Mouse (Mus musculus): ENCODE results near the gene Igflr1. TPM values are rescaled to one million over a fixed set of nuclear protein-coding genes. Genes with fewer than 3 reads are reported as not detected.

Gene Igflr1
- polyA plus RNA-seq (2015; fragmentation: Nextera tagmentation; extraction: Ambion mirVana): 2.2 and 2.9 TPM in 2 replicates

DNA sequence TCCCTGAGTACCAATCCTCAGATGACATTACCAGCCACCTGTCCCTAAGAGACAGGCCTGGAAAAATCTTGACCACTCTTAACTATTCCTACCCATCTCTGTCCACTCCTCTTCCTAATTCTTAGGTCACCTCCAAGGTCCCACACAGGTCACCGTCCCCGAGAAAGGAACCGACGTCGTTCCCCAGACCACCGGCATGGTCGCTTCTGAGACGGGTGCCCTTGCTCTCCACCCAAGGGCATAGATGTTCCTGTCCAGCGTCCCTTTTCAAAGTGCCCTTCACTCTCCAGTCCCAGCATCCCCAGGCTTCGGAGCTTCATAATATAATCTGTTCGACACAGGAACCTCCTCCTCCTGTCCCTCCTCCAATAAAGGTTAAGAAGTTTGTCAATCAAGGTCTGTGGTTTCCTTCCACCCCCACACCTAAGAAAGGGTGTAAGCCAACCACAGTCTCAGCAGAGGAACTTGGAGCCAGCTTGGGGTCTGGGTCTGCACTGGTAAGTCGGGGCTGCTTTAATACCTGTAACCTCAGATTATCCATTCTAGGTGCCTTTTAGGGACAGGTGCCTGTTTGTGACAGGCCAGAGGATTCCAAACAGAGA lies at the start of gene Igflr1:
Gene Igflr1, plus strand, starts transcription at position 458 of the 602 bp plus-strand sequence.
- Histone ChIP-seq H3K4me2 (replicated peaks) (peak within 1 kb of the TSS; percentile 59; the same call in 1 of the 2 replicates), H3K27ac (no peak within 1 kb of the TSS), H3K9me3 (no peaks in the 10 kb centered on the region), H3K9ac (no peak within 1 kb of the TSS), H3K4me1 (replicated peaks) (peaks cover 11% of the 10 kb centered on the region; the same call in 1 of the 2 replicates), H3K27me3 (replicated peaks) (no peaks in the 10 kb centered on the region), H3K36me3 (peaks cover 36% of the 10 kb centered on the region), H3K4me3 (replicated peaks) (0 out of 2 replicates have a peak within 1 kb of the TSS, but pooled peaks have one; percentile 67)
- no peak for ATAC-seq
- WGBS: 96% methylated on average over 12 of the region's 12 CpGs

DNA sequence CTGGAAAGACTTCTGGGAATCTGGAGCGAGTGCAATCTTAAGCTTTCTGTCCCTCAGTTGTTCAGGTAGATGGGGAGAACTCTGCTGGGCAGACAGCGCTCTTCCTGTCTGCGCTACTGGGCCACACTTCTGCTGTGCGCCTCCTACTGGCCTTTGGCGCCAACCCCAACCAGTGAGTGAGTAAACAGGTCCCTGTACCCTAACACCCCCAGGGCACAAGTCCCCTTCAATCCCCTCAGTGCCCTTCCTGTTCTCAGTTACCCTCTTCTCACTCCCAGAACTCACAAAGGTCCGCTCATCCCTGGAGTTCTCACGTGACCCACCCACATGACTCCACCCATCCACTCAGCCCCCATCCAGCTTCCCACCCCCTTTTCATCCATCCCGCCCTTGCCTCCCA lies 46.9 kb upstream of the Igflr1 start:
- WGBS: 45% methylated on average over 8 of the region's 8 CpGs

DNA sequence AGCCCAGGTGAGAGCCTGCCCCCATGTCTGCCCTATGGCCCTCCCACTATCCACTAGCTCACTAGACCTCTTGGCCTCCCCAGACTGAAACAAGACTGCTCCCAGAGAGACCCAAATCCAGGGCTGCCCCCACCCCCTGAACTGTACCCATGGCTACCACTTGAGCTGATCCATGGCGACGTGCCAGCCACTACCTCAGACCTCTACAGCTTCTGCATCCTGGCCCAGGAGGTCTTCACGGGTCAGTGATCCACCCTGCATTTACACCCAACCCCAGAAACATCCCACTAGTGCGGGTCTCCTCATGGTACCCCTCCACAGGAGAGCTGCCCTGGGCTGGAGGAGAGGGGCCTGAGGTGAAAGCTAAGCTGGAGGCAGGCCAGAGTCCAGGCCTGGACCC lies 44.8 kb upstream of the Igflr1 start:
- H3K9ac ChIP-seq: no peak overlapping the region
- no peaks in the 10 kb centered on the region for H3K9me3 ChIP-seq
- H3K4me3 ChIP-seq (replicated peaks): no peak overlapping the region
- WGBS: 77% methylated on average over 4 of the region's 4 CpGs
- no peaks in the 10 kb centered on the region for H3K4me1 ChIP-seq (replicated peaks)
- no peak overlapping the region for H3K27ac ChIP-seq
- H3K27me3 ChIP-seq (replicated peaks): no peaks in the 10 kb centered on the region
- no peak overlapping the region for H3K4me2 ChIP-seq (replicated peaks)
- 0 out of 2 replicates have a peak, but pooled peaks cover 3% of the 10 kb centered on the region for H3K36me3 ChIP-seq
- ATAC-seq: no peak

More for the DNA sequence above, 46.9 kb upstream of the Igflr1 start:
- Histone ChIP-seq H3K4me1 (replicated peaks) (no peaks in the 10 kb centered on the region), H3K36me3 (no peaks in the 10 kb centered on the region), H3K4me3 (replicated peaks) (no peak overlapping the region), H3K9ac (no peak overlapping the region), H3K27ac (no peak overlapping the region), H3K4me2 (replicated peaks) (no peak overlapping the region), H3K9me3 (no peaks in the 10 kb centered on the region), H3K27me3 (replicated peaks) (no peaks in the 10 kb centered on the region)
- no peak for ATAC-seq

GRCm38 (mm10) chr7:30520856-30521255 lies 44.4 kb upstream of the Igflr1 start:
- Histone ChIP-seq H3K36me3 (0 out of 2 replicates have a peak, but pooled peaks cover 3% of the 10 kb centered on the region), H3K9ac (no peak overlapping the region), H3K9me3 (no peaks in the 10 kb centered on the region), H3K4me1 (replicated peaks) (peaks cover 2% of the 10 kb centered on the region), H3K27ac (no peak overlapping the region), H3K4me2 (replicated peaks) (no peak overlapping the region), H3K27me3 (replicated peaks) (no peaks in the 10 kb centered on the region), H3K4me3 (replicated peaks) (no peak overlapping the region)
- WGBS: 78% methylated on average over 5 of the region's 5 CpGs
- ATAC-seq: no peak

DNA sequence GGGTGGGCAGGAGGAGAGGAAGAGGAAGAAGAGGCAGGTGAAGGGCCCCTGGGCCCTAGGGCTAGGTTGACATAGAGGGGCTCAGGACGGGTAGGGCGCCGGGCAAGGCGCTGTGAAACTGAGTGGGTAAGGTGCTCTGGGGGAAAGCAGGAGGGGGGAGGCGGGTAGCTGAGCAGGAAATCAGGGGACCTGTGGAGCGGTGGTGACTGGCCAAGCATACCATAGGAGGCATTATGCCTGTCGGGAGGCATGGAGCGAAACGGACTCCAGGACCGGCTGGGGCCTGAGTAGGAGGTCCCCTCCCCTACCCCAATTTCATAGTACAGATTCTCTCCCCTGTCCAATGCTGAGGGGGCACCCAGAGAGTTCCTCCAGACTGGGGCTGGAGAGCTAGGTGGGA lies 42.4 kb upstream of the Igflr1 start:
- no peak for ATAC-seq
- no peaks in the 10 kb centered on the region for H3K9me3 ChIP-seq
- WGBS: 90% methylated on average over 10 of the region's 10 CpGs
- H3K4me1 ChIP-seq (replicated peaks): peaks cover 12% of the 10 kb centered on the region
- no peak overlapping the region for H3K4me2 ChIP-seq (replicated peaks)
- no peak overlapping the region for H3K27ac ChIP-seq
- no peak overlapping the region for H3K9ac ChIP-seq
- no peak overlapping the region for H3K4me3 ChIP-seq (replicated peaks)
- no peaks in the 10 kb centered on the region for H3K27me3 ChIP-seq (replicated peaks)
- H3K36me3 ChIP-seq: 0 out of 2 replicates have a peak, but pooled peaks cover 3% of the 10 kb centered on the region

- Histone ChIP-seq H3K4me3 (replicated peaks) (no peak overlapping the region), H3K36me3 (peaks cover 11% of the 10 kb centered on the region; the same call in 1 of the 2 replicates), H3K4me2 (replicated peaks) (no peak overlapping the region), H3K27me3 (replicated peaks) (no peaks in the 10 kb centered on the region), H3K9me3 (no peaks in the 10 kb centered on the region), H3K9ac (no peak overlapping the region), H3K4me1 (replicated peaks) (peaks cover 12% of the 10 kb centered on the region), H3K27ac (no peak overlapping the region)
- WGBS: 86% methylated on average over 6 of the region's 6 CpGs
- no peak for ATAC-seq
These were observed 40.7 kb upstream of the Igflr1 start for GRCm38 (mm10) chr7:30524487-30524886.

GRCm38 (mm10) chr7:30525954-30526353 lies 39.3 kb upstream of the Igflr1 start:
- peak overlapping the region; percentile 32; the same call in 1 of the 2 replicates for H3K9ac ChIP-seq
- peaks cover 12% of the 10 kb centered on the region for H3K4me1 ChIP-seq (replicated peaks)
- peak; percentile 71 for ATAC-seq
- H3K27ac ChIP-seq: peak overlapping the region; percentile 33; the same call in 1 of the 2 replicates
- H3K4me2 ChIP-seq (replicated peaks): peak overlapping the region; percentile 44
- H3K36me3 ChIP-seq: peaks cover 19% of the 10 kb centered on the region; the same call in 1 of the 2 replicates
- peak overlapping the region; percentile 15 for H3K4me3 ChIP-seq (replicated peaks)
- no peaks in the 10 kb centered on the region for H3K27me3 ChIP-seq (replicated peaks)
- H3K9me3 ChIP-seq: no peaks in the 10 kb centered on the region
- WGBS: 21% methylated on average over 10 of the region's 10 CpGs

- Histone ChIP-seq H3K9ac (peak overlapping the region; percentile 32; the same call in 1 of the 2 replicates), H3K27ac (0 out of 2 replicates have a peak overlapping the region, but pooled peaks have one; percentile 33), H3K4me2 (replicated peaks) (peak overlapping the region; percentile 44), H3K36me3 (peaks cover 22% of the 10 kb centered on the region), H3K27me3 (replicated peaks) (no peaks in the 10 kb centered on the region), H3K4me1 (replicated peaks) (peaks cover 12% of the 10 kb centered on the region), H3K4me3 (replicated peaks) (peak overlapping the region; percentile 15), H3K9me3 (no peaks in the 10 kb centered on the region)
- 28% methylated on average over 17 of the region's 17 CpGs for WGBS
- ATAC-seq: peak; percentile 5; the same call in 1 of the 2 replicates
These were observed 38.8 kb upstream of the Igflr1 start for GRCm38 (mm10) chr7:30526399-30526798.

DNA sequence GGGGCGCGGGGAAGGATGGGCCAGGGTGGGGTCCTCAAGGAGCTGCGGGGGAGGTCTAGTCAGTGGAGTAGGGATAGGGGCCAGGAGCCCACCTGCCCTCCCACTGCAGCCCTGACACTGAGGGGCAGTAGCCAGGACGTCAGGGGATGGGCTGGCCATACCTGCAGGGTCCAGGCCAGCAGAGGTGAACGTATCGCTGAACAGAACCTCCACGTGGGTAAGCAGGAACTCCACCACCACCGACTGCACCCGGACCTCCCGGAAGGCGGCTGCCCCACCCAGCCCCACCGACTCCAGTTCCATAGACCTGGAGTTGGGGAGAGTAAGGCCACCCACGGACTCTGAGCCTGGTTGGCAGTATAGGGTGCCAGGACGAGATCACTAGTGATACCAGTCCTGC lies 38.2 kb upstream of the Igflr1 start:
- Histone ChIP-seq H3K9ac (no peak overlapping the region), H3K27ac (no peak overlapping the region)

GRCm38 (mm10) chr7:30531291-30531815 lies 33.9 kb upstream of the Igflr1 start:
- Histone ChIP-seq H3K4me1 (replicated peaks) (peaks cover 21% of the 10 kb centered on the region), H3K36me3 (peaks cover 20% of the 10 kb centered on the region), H3K27me3 (replicated peaks) (no peaks in the 10 kb centered on the region), H3K4me2 (replicated peaks) (0 out of 2 replicates have a peak overlapping the region, but pooled peaks have one; percentile 19), H3K27ac (no peak overlapping the region), H3K9ac (no peak overlapping the region), H3K9me3 (no peaks in the 10 kb centered on the region), H3K4me3 (replicated peaks) (no peak overlapping the region)
- no peak for ATAC-seq
- 77% methylated on average over 9 of the region's 9 CpGs for WGBS

More for the DNA sequence above, 38.2 kb upstream of the Igflr1 start:
- ATAC-seq: no peak
- Histone ChIP-seq H3K27me3 (replicated peaks) (no peaks in the 10 kb centered on the region), H3K4me2 (replicated peaks) (peak overlapping the region; percentile 44), H3K36me3 (peaks cover 23% of the 10 kb centered on the region), H3K4me1 (replicated peaks) (peaks cover 12% of the 10 kb centered on the region), H3K4me3 (replicated peaks) (no peak overlapping the region), H3K9me3 (no peaks in the 10 kb centered on the region)
- 76% methylated on average over 14 of the region's 14 CpGs for WGBS

- no peak for ATAC-seq
- no peak overlapping the region for H3K4me3 ChIP-seq (replicated peaks)
- H3K4me2 ChIP-seq (replicated peaks): peak overlapping the region; percentile 94
- 35% methylated on average over 8 of the region's 8 CpGs for WGBS
- peaks cover 15% of the 10 kb centered on the region for H3K4me1 ChIP-seq (replicated peaks)
- no peaks in the 10 kb centered on the region for H3K9me3 ChIP-seq
- H3K27me3 ChIP-seq (replicated peaks): no peaks in the 10 kb centered on the region
- peaks cover 20% of the 10 kb centered on the region for H3K36me3 ChIP-seq
- no peak overlapping the region for H3K27ac ChIP-seq
- H3K9ac ChIP-seq: 0 out of 2 replicates have a peak overlapping the region, but pooled peaks have one; percentile 23
These were observed 32.3 kb upstream of the Igflr1 start for GRCm38 (mm10) chr7:30532931-30533330.

GRCm38 (mm10) chr7:30533941-30534632 lies 31.1 kb upstream of the Igflr1 start:
- Histone ChIP-seq H3K4me2 (replicated peaks) (peak overlapping the region; percentile 94), H3K27ac (0 out of 2 replicates have a peak overlapping the region, but pooled peaks have one; percentile 56), H3K36me3 (peaks cover 18% of the 10 kb centered on the region), H3K27me3 (replicated peaks) (no peaks in the 10 kb centered on the region), H3K9me3 (no peaks in the 10 kb centered on the region), H3K9ac (peak overlapping the region; percentile 73), H3K4me1 (replicated peaks) (peaks cover 15% of the 10 kb centered on the region), H3K4me3 (replicated peaks) (peak overlapping the region; percentile 80)
- ATAC-seq: no peak
- WGBS: 11% methylated on average over 26 of the region's 26 CpGs
